Mouse (Mus musculus): ENCODE data around the gene Slc7a6os. TPM values are rescaled to one million over a fixed set of nuclear protein-coding genes. Genes with fewer than 3 reads are reported as not detected.

Gene Slc7a6os
- polyA plus RNA-seq, 1 experiment from 2014 or later = 32.3 TPM

DNA sequence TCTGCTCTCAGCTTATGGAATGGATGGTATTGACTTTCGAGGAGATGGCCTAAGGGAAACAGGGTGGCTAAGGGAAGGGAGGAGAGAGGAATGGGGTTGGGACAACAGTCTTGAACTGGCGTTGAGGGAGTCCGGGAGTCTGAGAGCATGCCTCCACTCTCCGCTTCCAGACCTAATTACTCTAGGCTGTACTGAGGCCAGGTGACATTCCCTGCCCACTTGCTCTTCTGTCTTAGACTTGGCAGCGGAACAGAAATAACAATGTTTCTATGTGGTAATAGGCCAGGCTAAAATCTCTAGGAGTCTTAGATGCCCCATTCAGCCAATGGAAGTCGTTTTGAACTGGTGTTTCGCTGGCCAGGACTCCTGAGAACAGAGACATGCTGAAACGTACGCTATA lies 59.7 kb downstream of the Slc7a6os start:
- no peaks in the 10 kb centered on the region for H3K27me3 ChIP-seq (ENCODE audit: control insufficient read depth, insufficient read depth, low read length)
- 91% methylated on average over 9 of the region's 9 CpGs for WGBS
- H3K36me3 ChIP-seq (ENCODE audit: control insufficient read depth, insufficient read depth, low read length) = peaks cover 17% of the 10 kb centered on the region; the same call in 1 of the 2 replicates
- peak overlapping the region; percentile 87 for H3K4me3 ChIP-seq (replicated peaks; ENCODE audit: low read depth, low read length)
- peak overlapping the region; percentile 84 for H3K9ac ChIP-seq (replicated peaks; ENCODE audit: low read length)
- no peak overlapping the region for H3K27ac ChIP-seq (replicated peaks; ENCODE audit: low read depth, low read length)
- H3K9me3 ChIP-seq (ENCODE audit: control insufficient read depth, low read length) = no peaks in the 10 kb centered on the region
- peak overlapping the region; percentile 74 for H3K4me2 ChIP-seq (ENCODE audit: low read length)
- ATAC-seq (ENCODE audit: low FRiP score, low TSS enrichment) (no peak), DNase-seq (no peak)
- H3K4me1 ChIP-seq (ENCODE audit: control insufficient read depth, insufficient read depth, low read length) = peaks cover 7% of the 10 kb centered on the region

Other genes with a start within 250 kb of the Slc7a6os start
- 3.7 and 5.2 TPM in 2 replicates for gene Slc12a4, start 244.8 kb downstream of the Slc7a6os start, polyA plus RNA-seq (2014; fragmentation: Nextera tagmentation; extraction: Ambion mirVana)
- not detected in 2 replicates for gene Dpep3, start 231.5 kb downstream of the Slc7a6os start, polyA plus RNA-seq (2014; fragmentation: Nextera tagmentation; extraction: Ambion mirVana)
- 23.1 and 23.2 TPM in 2 replicates for gene Dus2, start 219.6 kb downstream of the Slc7a6os start, polyA plus RNA-seq (2014; fragmentation: Nextera tagmentation; extraction: Ambion mirVana)
- gene Dpep2nb, start 205.0 kb downstream of the Slc7a6os start, polyA plus RNA-seq (2014; fragmentation: Nextera tagmentation; extraction: Ambion mirVana) = not detected in 2 replicates
- gene Ddx28, start 199.1 kb downstream of the Slc7a6os start, polyA plus RNA-seq (2014; fragmentation: Nextera tagmentation; extraction: Ambion mirVana) = 17.7 and 21.1 TPM in 2 replicates
- gene Nfatc3, start 152.1 kb downstream of the Slc7a6os start, polyA plus RNA-seq (2014; fragmentation: Nextera tagmentation; extraction: Ambion mirVana) = 3.1 and 3.4 TPM in 2 replicates
- 0.25 TPM in 1 of 2 replicates, not detected in the other for gene Esrp2, start 74.0 kb downstream of the Slc7a6os start, polyA plus RNA-seq (2014; fragmentation: Nextera tagmentation; extraction: Ambion mirVana)
- gene Pla2g15, start 60.5 kb downstream of the Slc7a6os start, polyA plus RNA-seq (2014; fragmentation: Nextera tagmentation; extraction: Ambion mirVana) = 6.5 and 16.0 TPM in 2 replicates
- 76.1 and 77.8 TPM in 2 replicates for gene Slc7a6, start 42.1 kb downstream of the Slc7a6os start, polyA plus RNA-seq (2014; fragmentation: Nextera tagmentation; extraction: Ambion mirVana)
- gene Prmt7, start within 50 bp of the Slc7a6os start, polyA plus RNA-seq (2014; fragmentation: Nextera tagmentation; extraction: Ambion mirVana) = 52.1 and 56.5 TPM in 2 replicates
- 44.1 and 45.2 TPM in 2 replicates for gene Smpd3, start 127.1 kb upstream of the Slc7a6os start, polyA plus RNA-seq (2014; fragmentation: Nextera tagmentation; extraction: Ambion mirVana)
- gene Zfp90, start 204.4 kb upstream of the Slc7a6os start, polyA plus RNA-seq (2014; fragmentation: Nextera tagmentation; extraction: Ambion mirVana) = 47.2 and 50.7 TPM in 2 replicates